Mouse (Mus musculus) kidney, adult 9 months (tissue): Measurements from ENCODE around the gene Aldh4a1.

Source experiments
- DNase-seq: peaks from one replicate; pipeline ENCODE4 v3.0.0; 2022

Gene Aldh4a1

DNA sequence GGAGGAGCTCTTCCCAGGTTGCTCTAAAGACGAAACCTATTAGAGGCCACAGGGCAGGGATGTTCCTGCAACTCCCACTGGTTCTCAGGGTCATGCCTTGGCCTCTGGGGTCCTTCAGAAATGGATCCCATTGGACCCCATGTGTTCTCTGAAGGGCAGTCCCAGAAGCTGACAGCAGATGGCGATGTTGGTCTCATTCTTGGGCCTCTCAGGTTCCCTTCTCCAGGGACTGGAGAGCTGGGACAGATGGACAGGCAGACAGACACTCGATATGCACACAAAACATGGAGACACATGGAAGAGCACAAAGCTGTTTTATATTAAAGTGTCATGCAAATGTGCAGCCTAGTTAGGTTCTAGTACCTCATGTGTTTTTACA lies 62.0 kb downstream of the Aldh4a1 start:
- DNase-seq = peak; percentile 60

DNA sequence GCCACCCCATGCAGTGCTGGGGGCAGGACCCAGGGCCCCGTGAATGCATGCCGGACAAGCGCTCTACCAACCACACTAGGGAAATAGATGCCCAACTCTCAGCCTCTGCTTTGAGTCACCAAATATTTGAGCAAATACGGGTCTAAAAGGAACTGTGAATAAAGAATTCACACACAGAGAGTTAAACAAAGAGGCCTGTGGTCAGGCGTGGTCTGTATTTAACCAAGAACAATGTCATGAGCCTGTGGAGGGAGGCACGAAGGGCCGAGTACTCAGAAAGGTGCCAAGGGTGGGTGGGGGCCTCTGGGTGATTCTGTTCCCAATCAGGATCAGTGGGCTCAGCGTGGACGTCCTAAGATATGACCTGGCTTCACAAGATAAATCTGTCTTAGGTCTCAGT lies 65.4 kb downstream of the Aldh4a1 start:
- no peak for DNase-seq

DNA sequence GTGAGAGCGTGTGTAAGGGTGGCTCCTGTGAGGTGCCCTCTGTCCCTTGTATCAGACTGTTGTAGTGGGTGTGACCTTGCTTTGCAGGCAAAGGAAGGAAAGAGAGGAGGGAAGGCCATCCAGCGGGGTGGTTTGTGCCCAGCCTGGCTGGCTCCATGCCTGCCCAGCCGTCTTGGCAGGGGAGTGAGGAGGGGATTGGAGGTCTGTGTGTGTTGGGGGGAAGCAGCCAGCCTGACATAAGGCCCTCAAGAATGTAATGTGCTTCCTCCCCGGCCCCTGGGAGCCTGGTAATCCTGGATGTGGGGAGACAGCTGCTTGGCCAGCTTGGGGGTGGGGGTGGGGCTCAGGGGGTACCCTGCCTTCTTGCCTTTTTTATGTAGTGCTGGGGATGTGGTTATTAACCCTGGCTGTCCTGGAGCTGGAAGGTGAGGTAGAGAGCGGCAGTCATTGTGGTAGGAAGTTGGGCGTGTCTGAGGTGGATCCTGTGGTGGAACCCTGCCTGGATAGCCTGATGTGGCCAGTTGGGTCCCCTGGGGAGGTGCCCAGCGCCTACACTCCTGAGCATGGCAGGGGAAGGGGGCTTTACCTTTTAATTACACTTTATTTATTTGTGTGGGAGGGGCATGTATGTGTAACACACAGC lies 67.1 kb downstream of the Aldh4a1 start:
- no peak for DNase-seq

DNA sequence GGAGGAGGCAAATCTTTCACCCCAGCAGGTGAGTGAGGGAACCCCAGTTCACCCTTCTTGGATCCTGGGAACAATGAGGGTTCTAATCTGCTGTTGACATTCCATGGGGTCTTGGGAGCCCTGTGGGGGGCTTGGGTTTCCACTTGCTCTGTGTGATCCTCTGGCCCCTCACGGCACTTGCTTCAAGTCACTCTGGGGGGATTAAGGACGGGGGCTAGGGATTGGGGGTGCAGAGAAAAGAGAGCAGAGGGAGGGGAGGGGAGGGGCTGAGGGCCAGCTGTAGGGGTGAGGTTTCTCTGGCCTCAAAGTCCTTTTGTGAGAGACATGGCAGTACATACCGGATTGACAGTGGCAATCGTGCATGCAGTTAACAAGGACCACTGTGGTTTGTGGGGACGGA lies 70.6 kb downstream of the Aldh4a1 start:
- no peak for DNase-seq

DNA sequence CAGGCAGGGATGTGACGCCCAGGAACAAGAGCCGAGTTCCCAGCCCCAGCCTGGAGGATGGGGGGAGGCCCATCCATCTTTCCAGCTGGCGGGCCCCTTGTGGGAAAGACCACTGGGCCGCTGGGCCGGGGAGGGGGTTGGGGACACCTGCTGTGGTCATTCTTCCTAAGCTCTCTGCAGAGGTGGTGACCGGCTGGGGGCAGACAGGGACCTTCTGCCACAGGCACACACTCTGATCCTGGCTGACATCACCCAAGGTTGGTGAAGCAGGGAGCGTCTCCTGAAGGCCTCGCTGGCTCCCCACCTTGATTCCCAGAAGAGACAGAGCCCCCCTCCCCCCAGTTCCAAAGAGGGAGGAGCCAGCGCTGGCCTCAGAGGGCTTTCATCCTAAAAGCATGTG lies 75.1 kb downstream of the Aldh4a1 start:
- DNase-seq = no peak

DNA sequence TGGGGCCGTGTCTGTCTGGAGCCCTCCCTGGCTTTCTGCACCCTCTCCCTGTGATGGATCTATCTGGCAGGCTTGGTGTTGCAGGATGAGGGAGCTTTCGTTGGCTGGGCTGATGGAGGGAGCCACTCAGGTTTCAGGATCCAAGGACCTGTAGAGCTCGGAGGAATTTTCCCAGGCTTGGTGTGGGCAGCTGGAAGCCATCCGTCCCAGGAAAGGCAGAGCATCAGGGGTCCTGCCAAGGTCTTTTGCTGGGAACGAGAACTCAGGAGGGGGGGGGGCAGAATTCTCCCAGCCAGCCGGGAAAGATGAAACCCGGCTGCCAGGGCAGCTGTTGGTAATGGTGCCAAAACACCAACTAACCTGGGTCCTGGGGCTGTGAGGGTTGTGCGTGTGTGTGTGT lies 75.9 kb downstream of the Aldh4a1 start:
- no peak for DNase-seq
